Comparison of ENCODE assay signal across 28 mouse cellular contexts in the genomic region with DNA sequence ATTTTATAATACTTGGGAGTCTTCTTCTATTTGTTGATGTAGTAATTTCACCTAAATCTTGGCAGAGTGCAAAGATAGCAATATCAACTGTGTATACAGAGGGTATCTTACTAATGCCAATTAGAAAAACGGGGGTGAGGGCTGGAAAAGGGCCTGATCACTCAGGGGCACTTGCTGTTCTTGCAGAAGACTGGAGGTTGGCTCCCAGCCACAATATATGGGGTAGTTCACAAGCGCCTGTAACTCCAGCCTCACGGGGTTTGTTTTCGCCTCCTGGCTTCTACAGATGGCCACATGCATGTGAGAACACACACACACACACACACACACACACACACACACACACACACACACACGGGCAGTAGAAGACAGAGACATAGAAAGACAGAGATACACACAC.
A peak's percentile ranks its signal among the peaks of the same experiment; 100 is the strongest.
DNase-seq lines count a peak whose midpoint lies in the region; ATAC-seq and TF ChIP-seq lines count a peak whose summit lies in the region.
"Had no signal": no experiment of that assay in that cellular context is flagged by ENCODE, and none has a peak within 500 bp of the region (broad histone marks: within the 10 kb centered on the region; RNA-seq: fewer than 3 reads in every experiment).

No protein-coding gene starts in this region.

- 0 out of 2 replicates have a peak, but pooled peaks have one; percentile 6 for ATAC-seq in forebrain, embryonic 12.5 days (ENCODE audit: low FRiP score)
- ATAC-seq in forebrain, postnatal 0 days, result no peak
- ATAC-seq in hindbrain, postnatal 0 days, result no peak
- ATAC-seq: hindbrain, embryonic 16.5 days; inflammation-experienced regulatory T-cells, adult 6 months; intestine, embryonic 16.5 days; Patski had no signal

- intact Hi-C loops in left cerebral cortex, postnatal 4 days (cut with DNase I), result no loop called here

- no peak overlapping the region for H3K4me3 ChIP-seq in forebrain, embryonic 12.5 days (replicated peaks)
- no peak overlapping the region for H3K4me3 ChIP-seq in forebrain, postnatal 0 days (ENCODE audit: low read depth, low read length)
- H3K4me3 ChIP-seq in hindbrain, postnatal 0 days (ENCODE audit: low read length), result no peak overlapping the region
- H3K4me3 ChIP-seq in hindbrain, embryonic 10.5 days, result no peak overlapping the region
- H3K4me3 ChIP-seq: embryonic facial prominence, embryonic 10.5 days; embryonic facial prominence, embryonic 13.5 days; erythroblast, embryonic 14.5 days; gastrocnemius, adult 2 months; hindbrain, embryonic 13.5 days had no signal

- no peak overlapping the region for H3K4me2 ChIP-seq in forebrain, embryonic 12.5 days
- no peak overlapping the region for H3K4me2 ChIP-seq in forebrain, postnatal 0 days (ENCODE audit: low read depth)
- H3K4me2 ChIP-seq in hindbrain, postnatal 0 days (ENCODE audit: low read depth, low read length), result no peak overlapping the region
- H3K4me2 ChIP-seq: embryonic facial prominence, embryonic 13.5 days; heart, embryonic 11.5 days; hindbrain, embryonic 13.5 days had no signal

- H3K27me3 ChIP-seq in forebrain, embryonic 12.5 days, result no peaks in the 10 kb centered on the region
- H3K27me3 ChIP-seq in forebrain, postnatal 0 days (ENCODE audit: insufficient read depth, low read length), result no peaks in the 10 kb centered on the region
- H3K27me3 ChIP-seq in hindbrain, postnatal 0 days (ENCODE audit: insufficient read depth, low read length), result no peaks in the 10 kb centered on the region
- H3K27me3 ChIP-seq in hindbrain, embryonic 10.5 days (ENCODE audit: insufficient read depth, poor library complexity, severe bottlenecking), result no peaks in the 10 kb centered on the region
- H3K27me3 ChIP-seq: CH12.LX; embryonic facial prominence, embryonic 13.5 days; hindbrain, embryonic 13.5 days; Patski had no signal

- H3K27ac ChIP-seq in forebrain, embryonic 12.5 days, result no peak overlapping the region
- H3K27ac ChIP-seq in forebrain, postnatal 0 days (ENCODE audit: low read depth, low read length), result no peak overlapping the region
- H3K27ac ChIP-seq in hindbrain, postnatal 0 days, result no peak overlapping the region
- no peak overlapping the region for H3K27ac ChIP-seq in hindbrain, embryonic 10.5 days
- H3K27ac ChIP-seq: embryonic facial prominence, embryonic 10.5 days; embryonic facial prominence, embryonic 13.5 days; gastrocnemius, adult 2 months; hindbrain, embryonic 13.5 days had no signal

- 76% methylated on average over 5 of the region's 5 CpGs for WGBS in forebrain, embryonic 12.5 days
- 33% methylated on average over 5 of the region's 5 CpGs for WGBS in forebrain, postnatal 0 days
- WGBS in hindbrain, postnatal 0 days, result 48% methylated on average over 5 of the region's 5 CpGs
- 85% methylated on average over 5 of the region's 5 CpGs for WGBS in hindbrain, embryonic 10.5 days

- no peaks in the 10 kb centered on the region for H3K36me3 ChIP-seq in forebrain, embryonic 12.5 days (replicated peaks)
- H3K36me3 ChIP-seq in forebrain, postnatal 0 days (ENCODE audit: insufficient read depth), result no peaks in the 10 kb centered on the region
- no peaks in the 10 kb centered on the region for H3K36me3 ChIP-seq in hindbrain, postnatal 0 days (ENCODE audit: insufficient read depth, low read length)
- H3K36me3 ChIP-seq in hindbrain, embryonic 10.5 days, result no peaks in the 10 kb centered on the region
- H3K36me3 ChIP-seq: embryonic facial prominence, embryonic 10.5 days; embryonic facial prominence, embryonic 13.5 days; G1E; hindbrain, embryonic 13.5 days had no signal

- H3K9me3 ChIP-seq in forebrain, embryonic 12.5 days, result no peaks in the 10 kb centered on the region
- H3K9me3 ChIP-seq in forebrain, postnatal 0 days (ENCODE audit: low read length), result no peaks in the 10 kb centered on the region
- no peaks in the 10 kb centered on the region for H3K9me3 ChIP-seq in hindbrain, postnatal 0 days (ENCODE audit: low read length)
- H3K9me3 ChIP-seq in hindbrain, embryonic 10.5 days, result no peaks in the 10 kb centered on the region
- H3K9me3 ChIP-seq: embryonic facial prominence, embryonic 10.5 days; embryonic facial prominence, embryonic 13.5 days; G1E; hindbrain, embryonic 13.5 days had no signal

- no peak overlapping the region for H3K9ac ChIP-seq in forebrain, embryonic 12.5 days
- H3K9ac ChIP-seq in forebrain, postnatal 0 days, result no peak overlapping the region
- no peak overlapping the region for H3K9ac ChIP-seq in hindbrain, postnatal 0 days (replicated peaks; ENCODE audit: low read length)
- H3K9ac ChIP-seq: embryonic facial prominence, embryonic 13.5 days; hindbrain, embryonic 13.5 days had no signal

- TF ChIP-seq CTCF in forebrain, postnatal 0 days (IDR thresholded peaks at IDR 0.05; ENCODE audit: low read depth), result no peak
- TF ChIP-seq CTCF in hindbrain, postnatal 0 days (IDR thresholded peaks at IDR 0.05; ENCODE audit: low read depth), result no peak

- no peak for DNase-seq in forebrain, postnatal 0 days
- peak; percentile 35 for DNase-seq in hindbrain, postnatal 0 days (ENCODE audit: low spot score)
- DNase-seq in hindbrain, embryonic 10.5 days (ENCODE audit: low spot score), result no peak
- peak; percentile 7 for DNase-seq in left cerebral cortex, postnatal 4 days
- no peak for DNase-seq in left cerebral cortex, adult 8-10 months (ENCODE audit: low spot score in 2 of 2)
- no peak for DNase-seq in embryo, embryonic 11 days
- DNase-seq: adrenal gland, postnatal 10 days; adrenal gland, postnatal 36 days; B cell, adult 2 months; cerebellum, adult 11 months; cerebellum, adult 2 months; cerebellum, adult 9-11 months; gastrocnemius, adult 2 months; gastrocnemius, postnatal 14 days; heart, adult 11 months; kidney, adult 18-20 months had no signal

- 0 out of 2 replicates have a peak, but pooled peaks cover under 1% of the 10 kb centered on the region for H3K4me1 ChIP-seq in forebrain, embryonic 12.5 days
- no peaks in the 10 kb centered on the region for H3K4me1 ChIP-seq in forebrain, postnatal 0 days (ENCODE audit: insufficient read depth)
- H3K4me1 ChIP-seq in hindbrain, postnatal 0 days (ENCODE audit: insufficient read depth, low read length), result no peaks in the 10 kb centered on the region
- H3K4me1 ChIP-seq in hindbrain, embryonic 10.5 days (replicated peaks), result peaks cover under 1% of the 10 kb centered on the region; the same call in 1 of the 2 replicates
- H3K4me1 ChIP-seq: embryonic facial prominence, embryonic 10.5 days; hindbrain, embryonic 13.5 days had no signal

Comparison
In these comparisons a context has a peak if more than half of its experiments do, and no peak if none do; other contexts are left out.
1. DNase-seq: peak in hindbrain, postnatal 0 days (single experiment) and left cerebral cortex, postnatal 4 days (single experiment); none in forebrain, postnatal 0 days (single experiment), hindbrain, embryonic 10.5 days (single experiment), left cerebral cortex, adult 8-10 months (0 of 2) and embryo, embryonic 11 days (single experiment).